Mouse (Mus musculus): Measurements from ENCODE around the gene Cfl1. TPM values are rescaled to one million over a fixed set of nuclear protein-coding genes. Genes with fewer than 3 reads are reported as not detected.
"Not testable (repeated sequence)": the region's sequence is repeated elsewhere in the genome, so short reads cannot be mapped to it uniquely, and the experiment has no call there.

Gene Cfl1
- polyA plus RNA-seq, 1 experiment from 2014 or later, result 2,358 TPM

GRCm38 (mm10) chr19:5485371-5485770 is 4.9 kb upstream of the Cfl1 start:
- Histone ChIP-seq H3K9ac (no peak overlapping the region), H3K36me3 (peaks cover 38% of the 10 kb centered on the region), H3K9me3 (no peaks in the 10 kb centered on the region), H3K4me3 (replicated peaks) (no peak overlapping the region), H3K27me3 (replicated peaks) (no peaks in the 10 kb centered on the region), H3K27ac (no peak overlapping the region), H3K4me2 (no peak overlapping the region), H3K4me1 (peaks cover 22% of the 10 kb centered on the region)
- 85% methylated on average over 8 of the region's 8 CpGs for WGBS
- no peak for ATAC-seq (ENCODE audit: insufficient read depth, low FRiP score, low read depth)

DNA sequence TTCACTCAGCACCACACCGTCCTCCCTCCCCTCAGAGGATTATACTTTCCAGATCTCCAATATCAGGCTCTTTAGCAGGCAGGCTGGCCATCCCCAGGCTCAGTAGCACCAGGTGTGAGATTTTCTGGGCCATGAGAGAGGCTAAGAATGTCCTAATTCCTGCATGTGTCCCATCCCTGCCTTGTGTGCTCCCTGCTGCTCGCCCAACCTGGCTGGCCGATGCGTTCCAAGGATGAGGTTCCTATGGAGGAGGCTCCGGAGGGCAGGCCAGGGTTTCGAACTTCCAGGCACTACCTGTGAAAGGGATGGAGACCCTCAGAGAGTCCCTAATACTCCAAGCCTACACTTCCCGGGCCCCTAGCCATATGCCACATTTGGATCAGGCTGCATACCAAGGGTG is 4.4 kb upstream of the Cfl1 start:
- WGBS, result 90% methylated on average over 7 of the region's 7 CpGs
- Histone ChIP-seq H3K9me3 (no peaks in the 10 kb centered on the region), H3K27ac (no peak overlapping the region), H3K36me3 (peaks cover 34% of the 10 kb centered on the region), H3K4me1 (peaks cover 22% of the 10 kb centered on the region), H3K4me2 (no peak overlapping the region), H3K4me3 (replicated peaks) (no peak overlapping the region), H3K9ac (no peak overlapping the region), H3K27me3 (replicated peaks) (no peaks in the 10 kb centered on the region)
- ATAC-seq (ENCODE audit: insufficient read depth, low FRiP score, low read depth), result no peak

- Histone ChIP-seq H3K4me3 (replicated peaks) (no peak overlapping the region), H3K27ac (no peak overlapping the region), H3K36me3 (peaks cover 31% of the 10 kb centered on the region), H3K4me1 (peaks cover 22% of the 10 kb centered on the region), H3K4me2 (no peak overlapping the region), H3K9ac (0 out of 2 replicates have a peak overlapping the region, but pooled peaks have one; percentile 12), H3K27me3 (replicated peaks) (no peaks in the 10 kb centered on the region), H3K9me3 (no peaks in the 10 kb centered on the region)
- ATAC-seq (ENCODE audit: insufficient read depth, low FRiP score, low read depth), result no peak
- WGBS, result 78% methylated on average over 8 of the region's 8 CpGs
Measured at GRCm38 (mm10) chr19:5486286-5486685, 4.0 kb upstream of the Cfl1 start.

- no peak for ATAC-seq (ENCODE audit: insufficient read depth, low FRiP score, low read depth)
- Histone ChIP-seq H3K4me3 (replicated peaks) (no peak overlapping the region), H3K4me1 (peaks cover 22% of the 10 kb centered on the region), H3K9me3 (no peaks in the 10 kb centered on the region), H3K9ac (no peak overlapping the region), H3K36me3 (peaks cover 27% of the 10 kb centered on the region; the same call in 1 of the 2 replicates), H3K27me3 (replicated peaks) (no peaks in the 10 kb centered on the region), H3K4me2 (peak overlapping the region; percentile 90; the same call in 1 of the 2 replicates), H3K27ac (no peak overlapping the region)
- WGBS, result 75% methylated on average over 4 of the region's 4 CpGs
Measured at GRCm38 (mm10) chr19:5486771-5487170, 3.5 kb upstream of the Cfl1 start.

DNA sequence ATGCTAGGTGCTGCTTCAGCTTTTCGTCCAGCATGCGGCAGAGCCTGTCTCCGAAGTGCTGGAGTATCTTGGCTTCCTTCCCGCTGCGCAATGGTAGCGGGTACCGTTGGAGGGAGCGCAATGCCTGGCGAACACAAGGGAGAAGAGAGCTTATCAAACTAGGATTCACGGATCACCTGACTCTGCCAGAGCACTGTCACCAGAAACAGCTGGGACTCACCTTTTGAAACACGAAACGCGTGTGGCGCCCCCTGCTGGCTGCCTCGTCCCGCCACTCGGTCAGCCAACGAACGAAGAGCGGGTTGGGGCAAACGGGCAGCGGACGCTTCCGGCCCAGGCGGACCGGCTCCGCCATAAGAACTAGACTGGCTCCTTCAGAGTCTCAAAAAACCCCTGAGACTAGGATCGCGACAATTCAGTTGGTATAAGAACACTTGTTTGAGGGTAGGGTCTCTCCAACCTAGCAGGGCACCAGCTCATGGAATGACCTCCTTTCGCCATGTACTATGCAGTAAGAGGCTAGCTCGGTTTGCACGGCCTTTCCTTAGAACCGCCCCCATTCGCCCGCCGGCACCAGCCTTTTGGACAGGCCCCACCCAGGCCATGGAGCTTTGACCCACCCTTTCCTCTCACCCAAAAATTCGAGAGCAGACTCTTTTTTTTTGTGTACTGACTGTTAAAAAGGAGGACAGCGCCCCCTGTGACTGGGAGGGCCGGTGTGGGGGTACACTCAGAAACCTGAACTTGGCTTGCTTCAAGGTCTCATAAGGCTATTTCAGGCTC is 2.3 kb upstream of the Cfl1 start, which contains the start of gene Mus81:
Mus81 (minus strand) TSS at position 635 of the 783 bp plus-strand sequence.
- H3K9ac ChIP-seq, result peak within 1 kb of the TSS; percentile 58
- peak; percentile 76 for ATAC-seq (ENCODE audit: insufficient read depth, low FRiP score, low read depth)
- no peaks in the 10 kb centered on the region for H3K9me3 ChIP-seq
- peak within 1 kb of the TSS; percentile 63 for H3K4me3 ChIP-seq (replicated peaks)
- peak within 1 kb of the TSS; percentile 100 for H3K27ac ChIP-seq
- under 1% methylated on average over 39 of the region's 39 CpGs for WGBS
- H3K27me3 ChIP-seq (replicated peaks), result no peaks in the 10 kb centered on the region
- peaks cover 25% of the 10 kb centered on the region for H3K36me3 ChIP-seq
- peak within 1 kb of the TSS; percentile 90 for H3K4me2 ChIP-seq
- peaks cover 30% of the 10 kb centered on the region for H3K4me1 ChIP-seq

GRCm38 (mm10) chr19:5488878-5489571 is 1.2 kb upstream of the Cfl1 start:
- Histone ChIP-seq H3K36me3 (peaks cover 29% of the 10 kb centered on the region), H3K9me3 (no peaks in the 10 kb centered on the region), H3K4me1 (peaks cover 34% of the 10 kb centered on the region), H3K4me2 (peak overlapping the region; percentile 90), H3K4me3 (replicated peaks) (peak overlapping the region; percentile 63), H3K9ac (peak overlapping the region; percentile 31; the same call in 1 of the 2 replicates), H3K27ac (peak overlapping the region; percentile 100), H3K27me3 (replicated peaks) (no peaks in the 10 kb centered on the region)
- peak; percentile 83 for ATAC-seq (ENCODE audit: insufficient read depth, low FRiP score, low read depth)
- WGBS, result under 1% methylated on average over 26 of the region's 26 CpGs

GRCm38 (mm10) chr19:5489721-5490120 is 534 bp upstream of the Cfl1 start:
- 40% methylated on average over 10 of the region's 10 CpGs for WGBS
- H3K9ac ChIP-seq, result not testable (repeated sequence)

DNA sequence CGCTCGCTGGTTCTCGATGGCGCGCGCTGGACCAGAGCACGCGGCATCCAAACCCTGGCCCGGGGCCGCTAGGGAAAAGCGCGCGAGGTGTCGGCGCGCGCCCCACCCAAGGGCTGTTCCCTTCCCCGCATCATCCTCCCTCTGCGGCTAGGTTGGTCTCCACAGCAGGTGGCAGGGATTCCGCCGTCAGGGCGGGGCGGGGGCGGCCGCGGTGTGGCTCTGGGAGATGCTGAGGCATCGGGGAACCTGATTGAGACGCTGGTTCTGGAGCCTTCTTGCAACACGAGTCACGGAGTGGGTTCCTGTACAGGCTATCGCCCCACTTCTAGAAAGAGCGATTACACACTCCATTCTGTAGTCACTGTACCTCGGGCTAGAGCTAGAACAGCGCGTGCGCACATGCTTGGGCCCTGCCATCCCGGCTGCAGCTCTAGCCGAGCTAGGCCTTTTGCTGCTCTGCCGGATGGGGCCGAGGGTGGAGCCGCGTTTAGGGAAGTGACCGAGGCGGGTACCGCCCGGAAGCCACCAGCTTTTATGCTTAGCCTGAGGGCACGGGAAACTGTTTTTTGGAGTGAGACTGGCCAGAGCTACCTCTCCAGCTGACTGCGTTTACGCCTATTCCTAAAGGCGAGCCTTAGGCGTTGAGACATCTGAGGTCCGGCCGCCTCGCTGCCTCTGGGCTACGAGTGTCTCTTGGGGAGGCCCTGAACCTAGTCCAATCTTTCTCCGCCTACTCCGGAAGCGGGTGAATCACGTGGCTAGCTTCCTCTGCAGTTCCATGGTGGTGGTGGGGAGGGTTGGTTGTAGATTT is 848 bp downstream of the Cfl1 start:
- Histone ChIP-seq H3K9ac (peak overlapping the region; percentile 99), H3K27ac (peak overlapping the region; percentile 100), H3K9me3 (no peaks in the 10 kb centered on the region), H3K27me3 (replicated peaks) (no peaks in the 10 kb centered on the region), H3K4me2 (peak overlapping the region; percentile 50), H3K36me3 (peaks cover 31% of the 10 kb centered on the region), H3K4me3 (replicated peaks) (peak overlapping the region; percentile 98), H3K4me1 (peaks cover 35% of the 10 kb centered on the region)
- peak; percentile 17; the same call in 1 of the 2 replicates for ATAC-seq (ENCODE audit: insufficient read depth, low FRiP score, low read depth)
- under 1% methylated on average over 59 of the region's 59 CpGs for WGBS

More at GRCm38 (mm10) chr19:5489721-5490120, 534 bp upstream of the Cfl1 start:
- peak overlapping the region; percentile 90 for H3K4me2 ChIP-seq
- not testable (repeated sequence) for ATAC-seq (ENCODE audit: insufficient read depth, low FRiP score, low read depth); H3K27me3 ChIP-seq (replicated peaks); H3K9me3 ChIP-seq
- H3K27ac ChIP-seq, result peak overlapping the region; percentile 100
- peaks cover 36% of the 10 kb centered on the region for H3K4me1 ChIP-seq
- H3K4me3 ChIP-seq (replicated peaks), result peak overlapping the region; percentile 98
- H3K36me3 ChIP-seq, result peaks cover 32% of the 10 kb centered on the region

GRCm38 (mm10) chr19:5492641-5493040 is 2.4 kb downstream of the Cfl1 start:
- no peaks in the 10 kb centered on the region for H3K9me3 ChIP-seq
- H3K36me3 ChIP-seq, result peaks cover 31% of the 10 kb centered on the region
- 78% methylated on average over 4 of the region's 4 CpGs for WGBS
- no peak overlapping the region for H3K9ac ChIP-seq
- H3K27me3 ChIP-seq (replicated peaks), result no peaks in the 10 kb centered on the region
- ATAC-seq (ENCODE audit: insufficient read depth, low FRiP score, low read depth), result no peak
- no peak overlapping the region for H3K4me2 ChIP-seq
- H3K27ac ChIP-seq, result no peak overlapping the region
- no peak overlapping the region for H3K4me3 ChIP-seq (replicated peaks)
- H3K4me1 ChIP-seq, result peaks cover 20% of the 10 kb centered on the region; the same call in 1 of the 2 replicates

GRCm38 (mm10) chr19:5493301-5493721 is 3.1 kb downstream of the Cfl1 start:
- H3K36me3 ChIP-seq, result peaks cover 31% of the 10 kb centered on the region
- H3K4me2 ChIP-seq, result not testable (repeated sequence)

DNA sequence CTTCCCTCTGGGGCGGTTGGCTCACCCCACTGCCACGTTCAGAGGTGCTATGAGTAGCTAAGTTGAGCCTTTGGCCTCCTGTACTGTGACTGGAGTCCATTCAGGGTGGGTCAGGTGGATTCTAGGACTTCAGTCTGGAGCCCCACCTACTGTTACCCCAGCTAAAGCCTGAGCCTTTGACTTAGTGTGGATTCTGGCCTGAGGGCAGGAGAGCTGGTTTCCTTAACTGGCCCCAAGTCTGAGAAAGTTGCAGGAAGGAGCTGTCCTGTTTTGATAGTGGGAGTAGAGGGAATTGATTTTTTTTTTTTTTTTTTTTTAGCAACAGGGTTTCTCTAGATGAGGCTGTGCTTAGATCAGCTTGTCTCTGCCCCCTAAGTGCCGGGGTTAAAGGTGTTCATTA is 4.1 kb downstream of the Cfl1 start:
- Histone ChIP-seq H3K9ac (no peak overlapping the region), H3K4me3 (replicated peaks) (no peak overlapping the region), H3K27ac (no peak overlapping the region), H3K36me3 (peaks cover 31% of the 10 kb centered on the region), H3K9me3 (no peaks in the 10 kb centered on the region), H3K4me2 (no peak overlapping the region), H3K4me1 (peaks cover 15% of the 10 kb centered on the region; the same call in 1 of the 2 replicates), H3K27me3 (replicated peaks) (no peaks in the 10 kb centered on the region)
- no peak for ATAC-seq (ENCODE audit: insufficient read depth, low FRiP score, low read depth)
- WGBS, result 77% methylated on average over 3 of the region's 3 CpGs

More at GRCm38 (mm10) chr19:5493301-5493721, 3.1 kb downstream of the Cfl1 start:
- WGBS, result 67% methylated on average over 9 of the region's 9 CpGs
- H3K27ac ChIP-seq; H3K4me3 ChIP-seq (replicated peaks); H3K9me3 ChIP-seq; ATAC-seq (ENCODE audit: insufficient read depth, low FRiP score, low read depth); H3K27me3 ChIP-seq (replicated peaks); H3K9ac ChIP-seq: not testable (repeated sequence)
- peaks cover 20% of the 10 kb centered on the region; the same call in 1 of the 2 replicates for H3K4me1 ChIP-seq

All from stomach, embryonic 15.5 days (tissue).